Mouse (Mus musculus) heart, embryonic 13.5 days (tissue): ENCODE data around the gene Hivep3. TPM values are rescaled to one million over a fixed set of nuclear protein-coding genes. Genes with fewer than 3 reads are reported as not detected.

Experiments
- ATAC-seq: fragments of 200-750 bp; cut with Nextera tagmentation; 2 replicates; pipeline ENCODE4 v1.8.0; 2017; ENCODE audit warnings: moderate TSS enrichment; ENCODE audit not compliant: insufficient number of reproducible peaks, low FRiP score, low TSS enrichment; ENCODE audit errors: extremely low read depth
- H3K27ac ChIP-seq: fragments of 300-500 bp; sonication (generic); replicated peaks from 2 replicates; pipeline ENCODE4 v1.5.1; 2015; ENCODE audit warnings: moderate library complexity, mild to moderate bottlenecking, inconsistent platforms
- H3K27me3 ChIP-seq: fragments of 300-500 bp; sonication (generic); replicated peaks from 2 replicates; pipeline ENCODE4 v1.6.1; 2015; ENCODE audit warnings: mild to moderate bottlenecking, inconsistent platforms
- H3K36me3 ChIP-seq: fragments of 300-500 bp; sonication (generic); 2 replicates; pipeline ENCODE4 v1.6.1; 2015; ENCODE audit warnings: mild to moderate bottlenecking, inconsistent platforms
- H3K4me1 ChIP-seq: fragments of 300-500 bp; sonication (generic); 2 replicates; pipeline ENCODE4 v1.6.1; 2015; ENCODE audit warnings: inconsistent platforms
- H3K4me2 ChIP-seq: fragments of 300-500 bp; sonication (generic); 2 replicates; pipeline ENCODE4 v1.6.1; 2015; ENCODE audit warnings: inconsistent platforms, mild to moderate bottlenecking, moderate library complexity
- H3K4me3 ChIP-seq: fragments of 300-500 bp; sonication (generic); 2 replicates; pipeline ENCODE4 v1.5.1; 2015; ENCODE audit warnings: moderate library complexity, mild to moderate bottlenecking, inconsistent platforms
- H3K9ac ChIP-seq: fragments of 300-500 bp; sonication (generic); 2 replicates; pipeline ENCODE4 v1.6.1; 2015; ENCODE audit warnings: inconsistent platforms, mild to moderate bottlenecking, moderate library complexity
- H3K9me3 ChIP-seq: fragments of 300-500 bp; sonication (generic); 2 replicates; pipeline ENCODE4 v1.6.1; 2016; ENCODE audit warnings: inconsistent platforms
- WGBS: fragments of 180-500 bp; shearing (Covaris S2); methylation state at CpG from one replicate; pipeline ENCODE4 v1.1.7; 2015; ENCODE audit warnings: mixed read lengths; 5-methylcytosine and 5-hydroxymethylcytosine counted together
- polyA plus RNA-seq: library from polyadenylated mRNA; unstranded; fragments of >200 nt; fragmentation: Nextera tagmentation; extraction: Ambion mirVana; gene quantifications from 2 replicates; pipeline ENCODE4 v1.2.1, GENCODE M21; 2015

The Hivep3 gene
- polyA plus RNA-seq, 1 experiment from 2014 or later = 5.0 TPM

DNA sequence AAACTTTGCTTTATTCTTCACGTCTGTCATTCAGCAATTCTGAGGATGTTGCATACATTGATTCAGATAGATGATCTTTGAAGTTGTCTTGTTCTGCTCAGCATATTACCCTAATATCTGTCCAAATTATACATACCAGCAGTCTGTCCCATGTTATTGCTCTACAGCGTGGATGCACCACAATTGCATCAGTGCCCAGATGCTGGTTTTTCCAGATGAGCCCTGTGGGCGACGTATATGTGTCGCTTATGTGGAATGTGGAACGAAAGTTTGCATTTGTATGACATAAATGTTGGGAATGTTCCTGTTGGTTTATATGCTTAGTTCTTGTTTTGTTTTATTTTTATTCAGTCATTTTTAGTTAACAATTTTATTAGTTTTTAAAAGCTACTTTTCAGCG lies 221.4 kb downstream of the Hivep3 start:
- Histone ChIP-seq H3K27ac (no peak overlapping the region), H3K4me3 (no peak overlapping the region), H3K27me3 (no peaks in the 10 kb centered on the region; the same call in 1 of the 2 replicates), H3K36me3 (no peaks in the 10 kb centered on the region), H3K4me2 (no peak overlapping the region), H3K9ac (no peak overlapping the region), H3K4me1 (peaks cover 28% of the 10 kb centered on the region), H3K9me3 (no peaks in the 10 kb centered on the region)
- ATAC-seq = no peak
- 79% methylated on average over 7 of the region's 7 CpGs for WGBS

DNA sequence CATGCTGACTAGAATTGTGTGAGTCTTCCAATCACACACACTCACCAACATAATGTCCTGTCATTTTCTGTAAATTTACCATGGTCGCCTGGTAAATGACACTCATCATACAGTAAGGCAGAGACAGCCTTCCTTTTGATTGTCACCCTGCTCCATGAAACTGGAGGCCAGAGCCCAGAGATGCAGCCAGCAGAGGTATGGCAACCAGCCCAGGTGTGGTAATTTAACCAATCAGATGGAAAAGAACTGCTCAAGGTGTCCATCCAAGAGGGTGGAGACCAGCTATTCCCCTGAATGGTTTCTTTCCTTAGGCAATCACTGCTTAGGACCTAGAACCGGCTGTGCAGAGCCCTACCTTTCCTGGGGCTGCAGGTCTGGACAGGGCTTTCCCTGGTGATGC lies 224.4 kb downstream of the Hivep3 start:
- Histone ChIP-seq H3K4me3 (no peak overlapping the region), H3K36me3 (no peaks in the 10 kb centered on the region), H3K4me2 (no peak overlapping the region), H3K4me1 (peaks cover 42% of the 10 kb centered on the region), H3K27ac (no peak overlapping the region), H3K27me3 (no peaks in the 10 kb centered on the region), H3K9ac (no peak overlapping the region), H3K9me3 (no peaks in the 10 kb centered on the region)
- 81% methylated on average over 2 of the region's 2 CpGs for WGBS
- no peak for ATAC-seq

DNA sequence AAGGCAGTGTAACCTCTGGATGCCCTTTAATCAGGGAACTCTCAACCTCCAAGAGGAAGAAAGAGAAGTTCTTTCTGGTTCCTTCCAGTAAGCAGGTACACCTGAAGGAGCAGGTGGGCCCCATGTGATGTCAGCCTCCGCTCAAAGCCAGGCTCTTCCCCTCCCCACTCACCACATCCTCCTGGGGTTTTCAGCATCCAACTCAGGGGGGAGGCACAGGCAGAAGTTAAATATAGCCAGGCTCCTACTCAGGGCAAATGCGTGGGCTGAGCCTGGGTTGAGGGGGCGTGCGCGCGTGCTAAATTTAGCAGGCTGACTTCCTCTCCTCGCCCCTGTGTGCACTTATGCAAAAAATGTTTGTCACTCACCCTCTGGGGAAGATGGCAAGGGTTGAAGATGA lies 225.7 kb downstream of the Hivep3 start:
- peak overlapping the region; percentile 4; the same call in 1 of the 2 replicates for H3K9ac ChIP-seq
- H3K4me3 ChIP-seq = no peak overlapping the region
- 23% methylated on average over 7 of the region's 7 CpGs for WGBS
- no peaks in the 10 kb centered on the region for H3K27me3 ChIP-seq
- H3K36me3 ChIP-seq = no peaks in the 10 kb centered on the region
- H3K27ac ChIP-seq = peak overlapping the region; percentile 85
- H3K4me1 ChIP-seq = peaks cover 48% of the 10 kb centered on the region
- ATAC-seq = peak; percentile 29; the same call in 1 of the 2 replicates
- no peaks in the 10 kb centered on the region for H3K9me3 ChIP-seq
- H3K4me2 ChIP-seq = peak overlapping the region; percentile 35

DNA sequence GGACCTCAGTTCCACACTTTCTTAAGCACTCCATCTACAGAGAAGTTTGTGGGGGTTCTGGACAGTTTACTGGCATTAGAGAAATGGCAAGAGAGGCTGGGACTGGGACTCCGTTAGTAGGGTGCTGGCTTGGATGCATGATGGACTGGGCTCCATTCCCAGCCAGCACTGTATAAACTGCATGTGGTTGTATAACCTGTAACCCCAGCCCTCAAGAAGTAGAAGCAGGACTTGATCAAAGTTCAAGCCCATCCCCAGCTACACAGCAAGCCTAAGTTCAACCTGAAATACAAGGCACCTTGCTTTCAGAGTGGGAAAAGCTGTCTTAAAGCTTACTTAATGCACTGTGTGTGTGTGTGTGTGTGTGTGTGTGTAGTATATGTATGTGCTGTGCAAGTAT lies 226.3 kb downstream of the Hivep3 start:
- H3K27me3 ChIP-seq = no peaks in the 10 kb centered on the region

DNA sequence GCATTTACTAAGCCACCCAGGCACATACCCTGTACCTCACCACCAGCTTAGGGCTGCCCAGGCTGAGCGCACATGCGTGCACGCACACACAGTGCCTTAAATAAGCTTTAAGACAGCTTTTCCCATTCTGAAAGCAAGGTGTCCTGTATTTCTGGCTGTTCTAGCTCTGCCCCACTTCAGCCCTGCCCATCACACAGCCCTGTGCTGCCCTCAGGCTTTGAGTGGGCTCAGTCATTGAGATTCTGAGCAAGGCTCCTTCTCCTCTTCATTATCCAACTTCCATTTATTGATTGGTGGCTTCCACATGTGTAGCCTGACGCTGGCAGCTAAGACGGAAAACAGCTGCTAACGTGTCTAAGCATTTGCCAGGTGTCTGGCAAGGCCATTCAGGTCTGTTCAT lies 226.9 kb downstream of the Hivep3 start:
- Histone ChIP-seq H3K4me2 (no peak overlapping the region), H3K4me3 (no peak overlapping the region), H3K27ac (no peak overlapping the region), H3K9me3 (no peaks in the 10 kb centered on the region), H3K4me1 (peaks cover 54% of the 10 kb centered on the region), H3K27me3 (no peaks in the 10 kb centered on the region), H3K9ac (no peak overlapping the region), H3K36me3 (no peaks in the 10 kb centered on the region)
- 82% methylated on average over 6 of the region's 6 CpGs for WGBS
- no peak for ATAC-seq

More for the DNA sequence above, 226.3 kb downstream of the Hivep3 start:
- WGBS = 68% methylated on average over 1 of the region's 1 CpGs
- H3K4me1 ChIP-seq = peaks cover 48% of the 10 kb centered on the region
- H3K27ac ChIP-seq = peak overlapping the region; percentile 85
- H3K4me3 ChIP-seq = no peak overlapping the region
- H3K9ac ChIP-seq = 0 out of 2 replicates have a peak overlapping the region, but pooled peaks have one; percentile 2
- no peaks in the 10 kb centered on the region for H3K36me3 ChIP-seq
- no peak for ATAC-seq
- peak overlapping the region; percentile 35 for H3K4me2 ChIP-seq
- no peaks in the 10 kb centered on the region for H3K9me3 ChIP-seq

DNA sequence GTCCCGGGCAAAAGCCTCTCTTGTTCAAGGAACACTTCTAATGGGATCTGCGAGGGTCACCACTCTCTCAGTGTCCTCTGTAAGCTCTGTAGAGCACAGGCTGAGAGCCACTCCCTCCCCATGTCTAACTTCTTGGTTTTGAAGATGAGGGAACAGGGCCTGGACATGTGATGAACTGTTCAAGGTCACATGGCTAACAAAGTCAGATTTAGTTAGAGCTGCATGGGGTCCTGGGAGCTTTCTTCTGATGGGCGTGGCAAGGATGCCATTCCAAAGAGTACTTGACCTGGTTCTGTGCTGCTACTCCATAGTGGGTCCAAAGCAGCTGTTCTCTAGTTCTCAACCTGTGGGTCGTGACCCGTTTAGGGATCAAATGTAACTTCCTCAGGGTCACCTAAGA lies 227.6 kb downstream of the Hivep3 start:
- Histone ChIP-seq H3K36me3 (no peaks in the 10 kb centered on the region), H3K27ac (0 out of 2 replicates have a peak overlapping the region, but pooled peaks have one; percentile 15), H3K4me1 (peaks cover 61% of the 10 kb centered on the region), H3K9me3 (no peaks in the 10 kb centered on the region), H3K9ac (no peak overlapping the region; the same call in 1 of the 2 replicates), H3K27me3 (no peaks in the 10 kb centered on the region), H3K4me3 (no peak overlapping the region), H3K4me2 (no peak overlapping the region)
- no peak for ATAC-seq
- WGBS = 74% methylated on average over 5 of the region's 5 CpGs

DNA sequence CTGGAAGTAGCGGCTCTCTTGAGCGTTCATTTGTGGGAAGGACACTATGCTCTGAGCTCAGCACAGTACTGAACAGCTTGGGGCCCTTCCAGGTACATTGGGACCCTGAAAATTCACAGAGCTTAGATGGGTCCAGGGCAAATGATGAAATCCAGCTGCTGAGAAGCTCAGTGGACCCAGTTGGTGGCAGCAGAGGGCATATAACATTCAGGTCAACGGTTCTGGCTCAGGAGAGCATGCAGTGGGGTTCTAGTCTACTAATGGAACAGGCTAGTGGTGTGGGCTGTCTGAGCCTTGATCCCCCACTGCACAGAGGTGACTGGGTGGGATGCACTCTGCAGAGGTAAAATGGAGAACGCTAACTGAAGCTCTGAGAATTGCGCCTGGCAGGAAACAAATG lies 228.5 kb downstream of the Hivep3 start:
- no peaks in the 10 kb centered on the region for H3K27me3 ChIP-seq
- peaks cover 63% of the 10 kb centered on the region for H3K4me1 ChIP-seq
- no peak overlapping the region for H3K27ac ChIP-seq
- no peak for ATAC-seq
- 66% methylated on average over 5 of the region's 5 CpGs for WGBS
- H3K9ac ChIP-seq = no peak overlapping the region
- H3K36me3 ChIP-seq = no peaks in the 10 kb centered on the region
- no peak overlapping the region for H3K4me2 ChIP-seq
- no peak overlapping the region for H3K4me3 ChIP-seq
- no peaks in the 10 kb centered on the region for H3K9me3 ChIP-seq

DNA sequence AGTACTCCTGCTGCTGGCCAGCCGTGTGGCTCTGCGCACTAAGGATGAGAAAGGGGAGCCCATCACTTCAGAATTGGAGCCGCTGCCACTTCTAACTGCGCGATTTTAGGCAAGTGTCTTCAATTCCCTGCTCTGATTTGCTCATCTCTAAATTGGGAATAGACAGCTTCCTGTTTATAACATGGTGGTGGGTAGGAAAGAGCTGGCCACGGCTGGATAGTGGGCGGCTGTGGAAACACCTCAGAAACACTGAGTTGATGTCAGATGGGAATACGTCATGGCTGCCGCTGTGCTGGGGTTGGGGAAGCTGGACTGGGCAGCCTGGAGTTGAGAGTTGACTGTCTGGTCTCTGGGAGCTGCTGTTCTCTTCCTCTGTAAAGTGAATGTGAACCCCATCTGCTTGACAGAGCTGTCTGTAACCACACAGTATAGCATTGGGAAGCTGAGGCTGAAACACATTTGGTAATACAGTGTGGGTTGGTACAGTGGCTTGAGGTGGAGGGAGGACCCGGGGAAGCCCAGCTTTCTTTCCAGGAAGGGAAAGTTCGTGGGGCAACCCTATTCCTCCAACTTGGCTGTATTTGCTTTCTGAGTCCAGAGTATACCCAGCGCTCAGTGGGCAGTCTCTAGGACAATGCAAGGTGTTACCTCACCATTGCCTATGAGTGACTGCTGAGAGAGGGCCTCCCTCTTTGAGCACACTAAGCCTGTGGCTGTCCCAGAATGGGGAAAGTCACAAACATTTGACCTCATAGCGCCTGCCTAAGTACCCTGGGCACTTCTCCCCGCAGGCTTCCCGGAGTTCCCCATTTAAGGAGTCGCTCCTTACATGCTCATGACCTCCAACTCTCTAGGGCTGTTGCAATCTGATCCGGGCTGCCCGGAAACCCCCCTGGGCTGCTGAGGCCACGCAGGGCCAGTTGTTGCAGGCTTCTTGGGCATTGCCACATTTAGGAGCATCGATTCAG lies 232.8 kb downstream of the Hivep3 start:
- no peak overlapping the region for H3K4me3 ChIP-seq
- peaks cover 20% of the 10 kb centered on the region; the same call in 1 of the 2 replicates for H3K27me3 ChIP-seq
- H3K4me1 ChIP-seq = peaks cover 68% of the 10 kb centered on the region
- 0 out of 2 replicates have a peak, but pooled peaks have one; percentile 28 for ATAC-seq
- 49% methylated on average over 20 of the region's 20 CpGs for WGBS
- H3K9me3 ChIP-seq = no peaks in the 10 kb centered on the region
- H3K36me3 ChIP-seq = no peaks in the 10 kb centered on the region
- no peak overlapping the region for H3K9ac ChIP-seq
- H3K27ac ChIP-seq = peak overlapping the region; percentile 59
- peak overlapping the region; percentile 26; the same call in 1 of the 2 replicates for H3K4me2 ChIP-seq

DNA sequence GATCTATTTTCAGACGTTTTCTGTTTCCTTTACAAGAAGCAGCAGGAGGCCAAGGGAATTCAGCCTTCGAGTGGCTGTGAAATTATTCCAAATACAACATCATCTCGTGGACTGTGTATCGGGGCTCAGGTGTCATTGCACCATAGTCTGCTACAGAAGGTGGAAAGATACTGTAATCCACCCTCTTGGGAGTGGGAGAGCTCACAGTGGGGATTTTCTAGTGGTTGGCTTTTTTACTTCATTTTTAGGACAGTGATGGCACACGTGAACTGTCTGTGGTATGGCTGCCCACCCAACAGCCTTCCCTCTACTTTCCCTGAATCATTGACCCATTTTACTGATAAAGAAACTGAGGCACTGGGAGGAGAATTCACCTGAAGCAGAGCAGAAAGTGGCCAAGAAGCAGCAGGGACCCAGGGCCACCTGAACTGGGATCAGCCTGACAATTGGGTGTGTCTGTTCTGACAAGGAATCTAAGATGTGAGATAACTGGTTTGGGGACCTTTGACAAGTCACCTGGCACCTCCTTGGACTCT lies 233.6 kb downstream of the Hivep3 start:
- H3K4me3 ChIP-seq = no peak overlapping the region
- 44% methylated on average over 5 of the region's 5 CpGs for WGBS
- H3K9me3 ChIP-seq = no peaks in the 10 kb centered on the region
- H3K36me3 ChIP-seq = no peaks in the 10 kb centered on the region
- ATAC-seq = no peak
- 0 out of 2 replicates have a peak overlapping the region, but pooled peaks have one; percentile 26 for H3K4me2 ChIP-seq
- H3K9ac ChIP-seq = no peak overlapping the region
- H3K4me1 ChIP-seq = peaks cover 66% of the 10 kb centered on the region
- H3K27ac ChIP-seq = peak overlapping the region; percentile 59
- peaks cover 27% of the 10 kb centered on the region; the same call in 1 of the 2 replicates for H3K27me3 ChIP-seq

DNA sequence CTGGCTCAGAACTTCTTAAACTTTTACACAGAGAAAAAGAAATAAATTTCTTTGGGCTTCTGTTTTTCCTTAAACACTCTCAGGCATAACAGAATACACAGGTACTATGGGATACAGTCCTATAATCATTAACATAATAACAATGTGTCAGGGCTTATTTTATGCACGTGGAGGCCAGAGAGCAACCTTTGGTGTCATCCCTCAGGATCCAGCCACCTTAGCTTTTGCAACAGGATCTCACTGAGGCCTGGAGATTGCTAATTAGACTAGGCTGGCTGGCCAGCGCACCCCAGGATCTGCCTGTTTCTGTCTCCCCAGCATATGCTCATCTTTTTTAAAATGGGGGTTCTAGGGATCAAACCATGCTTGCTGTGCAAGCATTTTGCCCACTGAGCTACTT lies 234.1 kb downstream of the Hivep3 start:
- Histone ChIP-seq H3K36me3 (no peaks in the 10 kb centered on the region), H3K27me3 (peaks cover 30% of the 10 kb centered on the region; the same call in 1 of the 2 replicates), H3K4me3 (no peak overlapping the region), H3K9ac (peak overlapping the region; percentile 34; the same call in 1 of the 2 replicates), H3K4me2 (no peak overlapping the region), H3K9me3 (no peaks in the 10 kb centered on the region), H3K4me1 (peaks cover 66% of the 10 kb centered on the region), H3K27ac (no peak overlapping the region)
- WGBS = 56% methylated on average over 2 of the region's 2 CpGs
- ATAC-seq = no peak

DNA sequence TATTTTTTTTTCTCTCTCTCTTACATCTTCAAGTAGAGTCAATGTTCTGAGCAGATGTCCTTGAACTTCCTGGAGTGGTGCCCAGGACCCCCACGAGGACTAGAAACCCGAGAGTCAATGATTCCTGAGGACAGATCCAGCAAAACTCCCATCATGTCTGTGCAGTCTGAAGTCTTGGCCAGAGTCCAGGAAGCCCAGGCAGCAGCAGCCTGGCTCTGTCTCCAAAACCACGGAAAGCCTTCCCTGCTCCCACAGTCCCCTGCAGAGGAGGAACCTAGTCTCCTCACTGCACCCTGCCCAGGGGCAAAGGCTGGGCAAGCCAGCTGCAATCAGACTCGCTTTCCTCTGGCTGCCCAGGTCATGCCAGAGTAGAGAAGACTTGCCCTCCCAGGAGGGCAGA lies 234.5 kb downstream of the Hivep3 start:
- Histone ChIP-seq H3K4me1 (peaks cover 61% of the 10 kb centered on the region), H3K4me2 (no peak overlapping the region), H3K9ac (peak overlapping the region; percentile 51; the same call in 1 of the 2 replicates), H3K27me3 (peaks cover 30% of the 10 kb centered on the region; the same call in 1 of the 2 replicates), H3K27ac (peak overlapping the region; percentile 34; the same call in 1 of the 2 replicates), H3K36me3 (no peaks in the 10 kb centered on the region), H3K4me3 (no peak overlapping the region), H3K9me3 (no peaks in the 10 kb centered on the region)
- no peak for ATAC-seq
- WGBS = 15% methylated on average over 4 of the region's 4 CpGs
